ENCODE assay signal across 8 mouse cellular contexts in the genomic region with DNA sequence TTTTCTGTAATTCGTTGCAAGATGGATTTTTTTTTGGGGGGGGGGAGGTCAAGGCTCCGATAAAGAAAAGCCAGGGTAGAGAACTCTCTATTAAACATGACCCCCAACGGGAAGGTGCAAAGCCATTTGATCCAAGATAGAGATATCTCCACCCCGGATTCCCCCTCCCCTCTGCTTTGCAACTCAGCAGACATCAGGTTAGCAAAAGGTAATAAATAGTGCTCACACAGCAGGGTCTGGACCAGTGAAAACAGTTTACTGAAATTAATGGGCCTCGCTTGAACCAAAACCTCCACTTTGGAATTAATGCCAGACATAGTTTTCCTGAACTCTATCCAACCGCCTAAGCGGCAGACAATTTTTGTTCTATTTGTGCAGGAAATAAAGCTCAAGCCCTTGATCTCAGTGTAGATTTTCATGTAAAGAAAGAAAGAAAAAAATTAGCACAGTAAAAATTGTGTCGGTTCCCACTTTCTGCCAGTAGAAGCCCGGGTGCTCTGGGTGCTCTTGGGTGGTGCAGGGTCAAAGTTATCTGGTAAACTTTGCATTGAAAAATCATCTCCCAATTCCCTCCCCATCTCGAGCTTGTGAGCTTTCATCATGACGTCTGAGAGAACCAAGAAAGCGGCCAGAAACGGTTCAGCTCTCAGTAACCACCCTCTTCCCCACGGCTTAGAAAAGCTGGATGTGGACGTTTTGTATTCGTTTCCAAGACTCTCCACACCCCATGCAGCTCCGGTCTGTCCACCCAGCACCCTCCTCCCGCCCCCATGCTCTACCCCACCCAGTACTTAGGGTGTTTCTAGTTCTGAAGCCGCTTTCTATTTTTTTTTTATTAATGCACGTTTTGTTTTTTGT. TPM values are rescaled to one million over a fixed set of nuclear protein-coding genes. Genes with fewer than 3 reads are reported as not detected.
DNase-seq lines count a peak whose midpoint lies in the region; ATAC-seq and TF ChIP-seq lines count a peak whose summit lies in the region.

No protein-coding gene starts in this region.

- H3K9me3 ChIP-seq in kidney, embryonic 16.5 days (ENCODE audit: low read length): no peaks in the 10 kb centered on the region

- ATAC-seq in kidney, embryonic 16.5 days (ENCODE audit: low FRiP score, low TSS enrichment): no peak

- peaks cover 94% of the 10 kb centered on the region for H3K4me1 ChIP-seq in kidney, embryonic 16.5 days (ENCODE audit: insufficient read depth, low read length)

- peak overlapping the region; percentile 98 for H3K27ac ChIP-seq in left cerebral cortex, adult 2 months
- peak overlapping the region; percentile 100 for H3K27ac ChIP-seq in kidney, embryonic 16.5 days (ENCODE audit: low read length)

- DNase-seq in left cerebral cortex, adult 2 months (ENCODE audit: extremely low spot score in 1 of 2, low spot score in 2 of 2): no peak
- DNase-seq in left cerebral cortex, adult 18-20 months (ENCODE audit: low spot score in 2 of 2): no peak
- peak; percentile 49 for DNase-seq in c-Kit-positive CD71-positive TER-119-positive erythroid progenitor cells, embryonic 14.5 days (ENCODE audit: low spot score)
- DNase-seq in heart, adult 18-20 months: peak; percentile 75 to 79
- peak; percentile 56 to 59 for DNase-seq in lung, postnatal 4 days
- DNase-seq in thymus, postnatal 0 days (ENCODE audit: low spot score): peak; percentile 53
- DNase-seq in left cerebral cortex, adult 9 months (ENCODE audit: low spot score in 2 of 2): no peak

- TF ChIP-seq CTCF in left cerebral cortex, adult 2 months (IDR thresholded peaks at IDR 0.05): no peak; the same call in 1 of the 2 replicates

- intact Hi-C loops in left cerebral cortex, adult 2 months (cut with DNase I): loop anchor here (1.0 to 2.0 kb wide), 3 partner anchors 53 to 92 kb away; partner anchors contain the start of gene Cipc

- peak overlapping the region; percentile 38 for H3K4me3 ChIP-seq in left cerebral cortex, adult 2 months
- H3K4me3 ChIP-seq in kidney, embryonic 16.5 days (ENCODE audit: low read length): peak overlapping the region; percentile 39

- under 1% methylated on average over 20 of the region's 20 CpGs for WGBS in kidney, embryonic 16.5 days

- no peaks in the 10 kb centered on the region for H3K36me3 ChIP-seq in kidney, embryonic 16.5 days (ENCODE audit: insufficient read depth, low read length)

- peak overlapping the region; percentile 77 for H3K4me2 ChIP-seq in kidney, embryonic 16.5 days (replicated peaks; ENCODE audit: low read depth, low read length)

- peak overlapping the region; percentile 71 for H3K9ac ChIP-seq in kidney, embryonic 16.5 days (replicated peaks; ENCODE audit: low read length)

- no peaks in the 10 kb centered on the region for H3K27me3 ChIP-seq in kidney, embryonic 16.5 days (ENCODE audit: insufficient read depth, low read length)

RNA-seq across cellular contexts. Expression of gene Irf2bpl, which starts 9.0 kb away (rescaled TPM):
- total RNA-seq in left cerebral cortex, adult 2 months (2021): 10 to 100 TPM; 74.3 to 80.8 TPM
- 10 to 100 TPM; 91.6 to 93.6 TPM for total RNA-seq in left cerebral cortex, adult 18-20 months (2021)
- total RNA-seq in heart, adult 18-20 months (2021): 10 to 100 TPM; 30.0 to 30.5 TPM
- polyA plus RNA-seq in kidney, embryonic 16.5 days (2015; fragmentation: Nextera tagmentation; extraction: Ambion mirVana): 30.3 and 30.4 TPM in 2 replicates
- 13.1 and 15.5 TPM in 2 replicates for polyA plus RNA-seq in thymus, postnatal 0 days (2015; fragmentation: Nextera tagmentation; extraction: Ambion mirVana)

RNA-seq across cellular contexts. Expression of gene Cipc, which starts 53.3 kb away (rescaled TPM):
- 10 to 100 TPM; 79.8 to 91.6 TPM for total RNA-seq in left cerebral cortex, adult 2 months (2021)
- total RNA-seq in left cerebral cortex, adult 18-20 months (2021): 10 to 100 TPM; 84.0 to 86.8 TPM
- 10 to 100 TPM; 37.1 to 40.8 TPM for total RNA-seq in heart, adult 18-20 months (2021)
- polyA plus RNA-seq in kidney, embryonic 16.5 days (2015; fragmentation: Nextera tagmentation; extraction: Ambion mirVana): 24.0 and 24.9 TPM in 2 replicates
- 18.8 and 20.1 TPM in 2 replicates for polyA plus RNA-seq in thymus, postnatal 0 days (2015; fragmentation: Nextera tagmentation; extraction: Ambion mirVana)

Comparison
In these comparisons a context has a peak if more than half of its experiments do, and no peak if none do; other contexts are left out.
1. DNase-seq: peak in c-Kit-positive CD71-positive TER-119-positive erythroid progenitor cells, embryonic 14.5 days (single experiment), heart, adult 18-20 months (2 of 2), lung, postnatal 4 days (2 of 2) and thymus, postnatal 0 days (single experiment); none in left cerebral cortex, adult 2 months (0 of 2), left cerebral cortex, adult 18-20 months (0 of 2) and left cerebral cortex, adult 9 months (0 of 2).